Mouse (Mus musculus) stomach, postnatal 0 days (tissue): ENCODE measurements at regions not wholly inside any gene's neighbourhood (a gene's known extent, or its start where the extent isn't known, plus 50 kb on each side); places are given as distances from the start of the nearest gene placed in this dataset.

Experiments used
- CTCF ChIP-seq: IDR thresholded peaks from 2 replicates; pipeline ENCODE4 v1.5.1; 2016; ENCODE audit warnings: antibody characterized with exemption, low read depth, mild to moderate bottlenecking, moderate library complexity
- EP300 ChIP-seq: optimal IDR thresholded peaks from 2 replicates; pipeline ENCODE3; 2016; ENCODE audit warnings: antibody characterized with exemption

GRCm38 (mm10) chr17:16158119-16158518 is 327.3 kb upstream of the Rgmb start:
- TF ChIP-seq CTCF (no peak), EP300 (no peak)
